Mouse (Mus musculus) 3T3-L1 (cell line): ENCODE results near the gene Trim2.

ENCODE experiments used
- DNase-seq: peaks from one replicate; pipeline ENCODE4 v3.0.0-alpha.2; 2015; ENCODE audit warnings: low read depth, low spot score

Trim2 gene

DNA sequence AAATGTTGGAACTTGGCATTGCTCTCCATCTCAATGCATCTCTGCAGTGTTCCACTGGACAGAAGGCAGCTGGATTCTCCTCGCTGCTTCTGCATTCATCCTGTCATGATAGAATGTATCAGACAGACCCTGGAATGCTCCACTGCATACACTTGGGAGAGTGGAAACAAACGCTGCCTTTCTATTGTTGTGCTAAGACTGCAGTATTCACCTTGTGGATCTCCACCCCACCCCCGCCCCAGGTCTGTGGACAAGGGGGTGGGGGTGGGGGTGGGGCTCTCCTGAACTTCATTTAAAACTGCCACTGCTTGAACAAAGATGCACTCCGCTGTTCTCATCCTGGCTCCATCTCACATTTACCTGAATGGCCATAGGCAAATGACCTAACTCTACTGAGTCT lies 112.8 kb downstream of the Trim2 start:
- no peak for DNase-seq

- no peak for DNase-seq
Observed at GRCm38 (mm10) chr3:84191141-84191881, 115.4 kb downstream of the Trim2 start.

DNA sequence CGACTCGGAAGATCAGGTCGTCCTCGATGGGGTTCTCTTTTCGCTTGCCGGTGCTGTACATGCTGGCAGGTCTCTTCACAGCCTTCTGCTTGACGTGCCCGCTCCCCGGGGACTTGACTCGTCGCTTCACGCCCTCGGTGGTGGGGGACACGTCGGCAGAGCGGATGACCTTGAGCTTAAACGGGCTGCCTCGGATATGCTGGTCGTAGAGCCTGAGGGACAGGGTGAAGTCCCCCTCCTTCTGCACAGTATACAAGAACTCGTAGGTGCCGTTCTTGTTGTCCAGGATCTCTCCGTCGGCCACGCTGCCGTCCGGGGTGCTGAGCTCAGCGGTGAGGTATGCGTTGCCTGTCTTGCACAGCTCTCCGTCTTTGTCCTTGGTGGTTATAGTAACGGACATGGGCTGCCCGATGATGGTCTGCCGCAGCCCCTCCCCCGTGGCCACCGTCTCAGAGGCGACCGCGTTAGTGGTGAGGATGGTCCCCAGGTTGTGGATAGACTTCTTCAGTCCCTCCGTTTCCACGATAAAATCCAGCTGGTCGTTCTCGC lies 116.1 kb downstream of the Trim2 start:
- no peak for DNase-seq

GRCm38 (mm10) chr3:84189629-84190173 lies 117.0 kb downstream of the Trim2 start:
- DNase-seq = no peak

DNA sequence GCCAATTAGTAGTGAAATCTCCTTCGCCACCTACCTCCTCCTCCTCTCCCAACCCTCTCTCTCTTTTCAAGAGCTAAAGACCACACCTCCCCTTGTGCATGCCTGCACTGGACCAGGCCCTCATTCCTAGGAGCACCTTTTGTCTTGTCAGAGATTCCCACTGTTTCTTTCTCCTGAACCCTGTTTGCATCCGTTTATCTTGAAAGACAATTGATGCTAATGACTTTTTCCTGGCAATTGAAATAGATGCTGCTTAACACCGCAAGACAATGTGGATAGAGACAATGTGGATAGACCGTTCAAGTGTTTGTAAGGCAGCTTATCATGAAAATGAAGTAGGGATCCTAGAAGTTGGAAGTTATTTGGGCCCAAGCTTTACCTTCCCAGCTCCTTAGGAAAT lies 125.0 kb downstream of the Trim2 start:
- DNase-seq = no peak

DNA sequence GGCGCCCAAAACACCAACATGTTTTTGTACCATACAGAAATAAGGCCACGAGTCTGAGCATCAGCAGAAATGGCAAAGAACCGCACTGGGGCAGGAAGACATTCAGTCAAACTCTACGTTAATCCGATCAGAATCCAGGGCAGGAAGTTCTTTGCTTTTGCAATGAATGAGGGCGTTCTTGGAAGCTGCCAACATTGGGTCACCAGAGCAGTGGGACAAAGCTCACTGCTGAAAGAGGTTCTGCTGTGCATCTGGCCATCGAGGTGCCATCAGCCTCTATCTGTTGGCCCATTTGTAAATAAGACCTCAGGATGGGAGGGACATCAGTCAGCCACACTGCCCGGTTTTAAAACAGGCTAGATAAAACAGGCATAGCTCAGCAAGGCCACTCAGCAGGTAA lies 125.6 kb downstream of the Trim2 start:
- DNase-seq = no peak

DNA sequence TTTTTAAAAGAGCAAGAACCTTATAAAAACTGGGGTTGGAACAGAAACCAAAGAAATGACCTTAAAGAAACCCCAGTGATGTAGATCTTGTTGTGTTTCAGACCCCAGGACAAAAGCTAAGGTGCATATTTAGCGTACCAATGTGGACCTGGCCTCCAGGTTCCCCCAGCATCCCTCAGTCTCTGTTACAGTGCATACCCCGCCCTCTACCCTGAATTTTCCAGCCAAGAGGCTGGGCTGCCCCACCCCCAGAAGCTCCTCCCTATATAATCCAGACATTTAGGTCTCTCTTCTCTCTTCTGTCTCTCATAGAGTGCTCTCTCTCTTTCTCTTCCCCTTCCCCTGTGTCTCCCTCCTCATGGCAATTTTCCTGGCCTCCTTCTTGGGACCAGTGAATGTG lies 126.4 kb downstream of the Trim2 start:
- DNase-seq = no peak

GRCm38 (mm10) chr3:84177834-84178233 lies 128.8 kb downstream of the Trim2 start:
- DNase-seq = no peak

GRCm38 (mm10) chr3:84175337-84176315 lies 131.1 kb downstream of the Trim2 start:
- peak; percentile 89 for DNase-seq

DNA sequence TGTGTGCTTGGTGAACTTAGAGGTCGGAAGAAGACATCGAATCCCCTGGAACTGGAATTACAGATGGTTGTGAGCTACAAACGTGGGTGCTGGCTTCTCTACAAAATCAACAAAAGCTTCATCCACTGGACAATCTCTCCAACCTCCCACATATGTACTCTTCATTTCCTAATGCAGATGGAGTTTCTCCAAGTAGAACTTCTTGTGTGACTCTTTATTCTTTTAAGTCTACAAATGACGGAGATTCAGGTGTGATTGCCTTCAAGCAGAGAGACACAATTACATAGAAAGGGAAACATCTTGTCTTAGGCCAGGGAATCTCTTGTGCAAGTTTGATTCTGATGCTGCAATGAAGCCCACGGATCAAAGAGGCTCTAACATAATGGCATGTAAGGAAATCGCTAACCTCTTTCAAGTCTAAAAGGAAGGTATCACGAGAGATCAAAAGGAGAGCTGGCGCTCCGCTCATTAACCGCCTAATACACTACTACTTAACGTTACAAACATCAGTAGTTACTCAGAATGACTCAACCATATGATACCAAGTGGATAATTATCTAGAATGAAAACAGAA lies 133.0 kb downstream of the Trim2 start, which contains the start of gene Gm6525:
Gene Gm6525 (plus strand): TSS at position 524 of the 574 bp plus-strand sequence.
- DNase-seq = no peak

DNA sequence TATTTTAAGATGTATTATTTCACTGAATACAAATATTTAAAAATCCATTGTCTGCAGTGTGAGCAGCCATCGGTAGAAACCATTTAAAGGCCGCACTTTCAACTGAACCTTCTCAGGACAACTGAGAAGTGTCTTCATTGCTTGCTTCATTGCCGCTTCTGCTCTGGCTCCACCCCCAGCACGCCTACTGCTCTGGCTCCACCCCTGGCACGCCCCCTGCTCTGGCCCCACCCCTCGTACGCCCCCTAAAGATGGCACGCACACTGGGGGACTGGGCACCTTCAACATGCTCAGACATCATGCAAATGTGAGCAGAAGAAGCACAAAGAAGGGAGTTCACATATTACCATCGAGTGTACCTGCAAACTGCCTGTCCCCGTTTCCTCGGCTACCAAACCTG lies 134.3 kb downstream of the Trim2 start:
- DNase-seq = no peak

- DNase-seq = peak; percentile 52
Observed at GRCm38 (mm10) chr3:84169393-84170005, 137.2 kb downstream of the Trim2 start.

DNA sequence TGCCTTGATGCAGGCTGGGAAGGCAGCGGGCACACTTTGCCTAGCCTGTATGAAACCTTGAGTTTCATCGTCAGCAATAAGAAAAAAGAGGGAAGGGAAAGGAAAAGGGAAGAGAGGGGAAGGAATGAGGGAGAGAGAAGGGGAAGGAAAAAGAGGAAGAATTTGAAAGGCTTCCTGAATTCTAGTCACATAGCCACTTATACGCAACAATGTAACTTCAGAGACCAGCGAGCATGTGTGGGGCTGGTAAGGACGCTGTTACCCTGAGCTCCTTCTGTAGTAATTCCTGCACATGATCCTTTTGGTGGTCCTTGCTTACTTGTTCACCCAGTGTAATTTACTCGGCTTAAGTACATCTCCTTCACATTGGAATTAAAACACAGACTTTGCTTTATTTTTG lies 137.7 kb downstream of the Trim2 start:
- no peak for DNase-seq

- no peak for DNase-seq
Observed at GRCm38 (mm10) chr3:84166073-84166472, 140.6 kb downstream of the Trim2 start.

GRCm38 (mm10) chr3:84165391-84165790 lies 141.3 kb downstream of the Trim2 start:
- no peak for DNase-seq

DNA sequence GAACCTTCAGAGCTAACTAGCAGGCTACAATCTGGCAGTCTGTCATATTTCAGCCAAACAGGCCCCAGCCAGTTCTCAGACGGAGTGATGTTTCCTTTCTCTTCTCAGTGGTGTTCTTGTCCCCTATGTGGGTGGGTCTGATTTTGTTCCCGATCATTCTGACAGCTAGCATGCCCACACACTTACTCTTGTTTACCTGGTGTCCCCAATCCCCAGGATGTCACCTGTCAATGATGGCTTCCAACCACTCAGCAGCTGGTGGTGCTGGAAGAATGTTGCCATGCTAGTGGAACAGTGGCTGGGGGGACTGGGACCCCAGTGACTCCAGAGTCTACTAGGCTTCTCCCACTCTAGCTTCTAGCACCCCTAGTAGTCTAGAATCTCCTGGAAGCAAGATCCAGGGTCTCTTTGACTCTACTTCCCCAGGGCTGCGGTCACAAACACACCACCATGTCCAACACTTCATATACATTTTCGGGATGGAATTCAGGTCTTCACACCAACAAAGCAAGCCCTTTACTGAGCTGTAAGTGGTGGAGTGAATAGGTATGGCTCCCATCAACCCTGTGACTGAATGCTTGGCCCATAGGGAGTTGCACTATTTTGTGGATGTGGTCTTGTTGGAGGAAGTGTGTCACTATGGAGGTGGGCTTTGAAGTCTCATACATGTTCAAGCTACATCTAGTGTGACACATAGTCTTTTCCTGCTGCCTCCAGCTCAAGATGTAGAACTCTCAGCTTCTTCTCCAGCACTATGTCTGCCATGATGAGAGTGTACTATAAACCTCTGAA lies 148.9 kb downstream of the Trim2 start:
- DNase-seq = peak; percentile 12

- DNase-seq = peak; percentile 54
Observed at GRCm38 (mm10) chr3:84157011-84157410, 149.7 kb downstream of the Trim2 start.

GRCm38 (mm10) chr3:84156105-84156504 lies 150.6 kb downstream of the Trim2 start:
- no peak for DNase-seq

GRCm38 (mm10) chr3:84155558-84156006 lies 151.1 kb downstream of the Trim2 start, which contains the start of gene Mnd1:
Gene Mnd1, minus strand, starts transcription at chr3:84155786.
- DNase-seq = peak; percentile 98

DNA sequence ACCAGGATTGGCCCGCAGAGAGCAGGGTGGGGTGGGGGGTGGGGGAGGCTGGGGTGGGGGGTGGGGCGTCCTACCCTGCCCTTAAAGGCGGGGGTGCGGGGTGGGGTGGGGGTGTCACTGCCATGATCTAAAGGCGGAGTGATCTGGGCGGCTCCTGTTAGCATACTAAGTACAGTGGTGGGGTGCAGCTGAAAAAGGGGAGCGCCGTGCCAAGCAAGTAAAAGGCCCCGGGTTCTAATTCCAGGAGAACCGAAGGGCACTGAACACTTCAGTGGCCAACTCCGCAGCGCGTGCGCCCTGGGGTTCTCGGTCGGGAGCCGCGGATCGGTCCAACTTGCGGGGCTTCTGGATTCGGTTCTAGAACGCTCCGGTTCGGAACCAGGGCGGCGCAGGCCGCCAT lies 151.5 kb downstream of the Trim2 start:
- DNase-seq = no peak
